Mouse (Mus musculus) liver, embryonic 14.5 days (tissue): ENCODE results near the gene Lhx2. TPM values are rescaled to one million over a fixed set of nuclear protein-coding genes. Genes with fewer than 3 reads are reported as not detected.

Experiments
- ATAC-seq: fragments of 200-750 bp; cut with Nextera tagmentation; 2 replicates; pipeline ENCODE4 v1.8.0; 2017; ENCODE audit warnings: moderate number of reproducible peaks, mild to moderate bottlenecking, moderate library complexity; ENCODE audit not compliant: insufficient read depth
- DNase-seq, 3 experiments: peaks; one replicate each; pipeline ENCODE4 v3.0.0-alpha.2; 2012 to 2013; ENCODE audit warnings: low read depth in 3 of 3, low spot score in 3 of 3
- H3K27ac ChIP-seq: fragments of 300-500 bp; sonication (generic); 2 replicates; pipeline ENCODE4 v1.5.1; 2014; ENCODE audit warnings: moderate library complexity, mild to moderate bottlenecking, control low read depth, inconsistent platforms
- H3K27me3 ChIP-seq: fragments of 300-500 bp; sonication (generic); 2 replicates; pipeline ENCODE4 v1.6.1; 2014; ENCODE audit warnings: mild to moderate bottlenecking, low read length, moderate library complexity; ENCODE audit not compliant: control insufficient read depth, insufficient read depth
- H3K36me3 ChIP-seq: fragments of 300-500 bp; sonication (generic); replicated peaks from 2 replicates; pipeline ENCODE4 v1.6.1; 2014; ENCODE audit warnings: low read depth; ENCODE audit not compliant: control insufficient read depth, insufficient read depth
- H3K4me1 ChIP-seq, 2 experiments: fragments of 200-500 bp in 1 of 2; fragments of 300-500 bp in 1 of 2; sonication (generic) in 1 of 2; replicated peaks; 2 replicates each; pipeline ENCODE4 v1.6.1; 2012 to 2014; ENCODE audit warnings: antibody characterized with exemption in 1 of 2, inconsistent platforms in 1 of 2, low read length in 1 of 2; ENCODE audit not compliant: control insufficient read depth in 2 of 2, insufficient read depth in 2 of 2
- H3K4me2 ChIP-seq: fragments of 300-500 bp; sonication (generic); 2 replicates; pipeline ENCODE4 v1.6.1; 2014; ENCODE audit warnings: low read depth, mild to moderate bottlenecking, control low read depth, moderate library complexity
- H3K4me3 ChIP-seq, 2 experiments: fragments of 200-500 bp in 1 of 2; fragments of 300-500 bp in 1 of 2; sonication (generic) in 1 of 2; 2 replicates each; pipeline ENCODE4 v1.5.1; 2012 to 2014; ENCODE audit warnings: low read depth in 2 of 2, low read length in 2 of 2, mild to moderate bottlenecking in 2 of 2, control low read depth in 1 of 2, inconsistent platforms in 1 of 2, moderate library complexity in 1 of 2; ENCODE audit not compliant: insufficient read depth in 1 of 2
- H3K9ac ChIP-seq: fragments of 300-500 bp; sonication (generic); replicated peaks from 2 replicates; pipeline ENCODE4 v1.6.1; 2014; ENCODE audit warnings: mild to moderate bottlenecking, control low read depth, moderate library complexity
- H3K9me3 ChIP-seq: fragments of 300-500 bp; sonication (generic); 2 replicates; pipeline ENCODE4 v1.6.1; 2016; ENCODE audit warnings: low read length, mixed read lengths; ENCODE audit not compliant: control insufficient read depth
- CTCF ChIP-seq: IDR thresholded peaks from 2 replicates; pipeline ENCODE4 v1.5.1; 2016; ENCODE audit warnings: antibody characterized with exemption, low read depth, control low read depth
- EP300 ChIP-seq: IDR thresholded peaks from 2 replicates; pipeline ENCODE4 v1.6.1; 2016; ENCODE audit warnings: antibody characterized with exemption, low read depth
- WGBS: fragments of 180-500 bp; shearing (Covaris S2); extraction: QIAGEN DNeasy Blood & Tissue Kit; methylation state at CpG from one replicate; pipeline ENCODE4 v1.1.7; 2014; ENCODE audit not compliant: insufficient replicate concordance; 5-methylcytosine and 5-hydroxymethylcytosine counted together
- polyA plus RNA-seq, 2 experiments: library from polyadenylated mRNA; depleted of rRNA in 1 of 2; stranded (reverse) in 1 of 2; unstranded in 1 of 2; fragments of >200 nt; fragmentation: Nextera tagmentation in 1 of 2; extraction: Ambion mirVana in 1 of 2; gene quantifications; 2 replicates each; pipeline versions ENCODE4 v1.2.1 to v1.2.3; 2012 to 2014

Lhx2 gene
- polyA plus RNA-seq, 2 experiments, result 1.4 to 3.0 TPM

GRCm38 (mm10) chr2:38366222-38366621 is 27.1 kb downstream of the Lhx2 start:
- WGBS, result 46% methylated on average over 7 of the region's 7 CpGs
- Histone ChIP-seq H3K4me3 (no peak overlapping the region), H3K4me1 (no peaks in the 10 kb centered on the region), H3K4me2 (no peak overlapping the region), H3K27me3 (peaks cover 71% of the 10 kb centered on the region), H3K27ac (no peak overlapping the region), H3K36me3 (no peaks in the 10 kb centered on the region), H3K9me3 (no peaks in the 10 kb centered on the region), H3K9ac (no peak overlapping the region)
- TF ChIP-seq EP300 (no peak), CTCF (no peak)
- no peak for DNase-seq
- no peak for ATAC-seq

GRCm38 (mm10) chr2:38367023-38367422 is 27.9 kb downstream of the Lhx2 start:
- peaks cover 63% of the 10 kb centered on the region for H3K27me3 ChIP-seq

GRCm38 (mm10) chr2:38367852-38368251 is 28.8 kb downstream of the Lhx2 start:
- H3K36me3 ChIP-seq, result no peaks in the 10 kb centered on the region
- H3K9ac ChIP-seq, result no peak overlapping the region
- no peak overlapping the region for H3K4me2 ChIP-seq
- TF ChIP-seq EP300 (no peak), CTCF (no peak)
- peaks cover 59% of the 10 kb centered on the region for H3K27me3 ChIP-seq
- H3K27ac ChIP-seq, result no peak overlapping the region
- WGBS, result 45% methylated on average over 5 of the region's 5 CpGs
- H3K4me1 ChIP-seq, result no peaks in the 10 kb centered on the region
- ATAC-seq (no peak), DNase-seq (no peak)
- no peak overlapping the region for H3K4me3 ChIP-seq
- H3K9me3 ChIP-seq, result no peaks in the 10 kb centered on the region

More at GRCm38 (mm10) chr2:38367023-38367422, 27.9 kb downstream of the Lhx2 start:
- WGBS, result 14% methylated on average over 9 of the region's 9 CpGs
- no peaks in the 10 kb centered on the region for H3K36me3 ChIP-seq
- DNase-seq (no peak), ATAC-seq (no peak)
- no peak overlapping the region for H3K27ac ChIP-seq
- H3K4me2 ChIP-seq, result no peak overlapping the region
- H3K4me1 ChIP-seq, result no peaks in the 10 kb centered on the region
- TF ChIP-seq EP300, result no peak
- TF ChIP-seq CTCF, result no peak
- H3K4me3 ChIP-seq, result no peak overlapping the region
- no peaks in the 10 kb centered on the region for H3K9me3 ChIP-seq
- no peak overlapping the region for H3K9ac ChIP-seq

GRCm38 (mm10) chr2:38368746-38369330 is 29.8 kb downstream of the Lhx2 start:
- H3K27me3 ChIP-seq, result peaks cover 55% of the 10 kb centered on the region
- H3K4me1 ChIP-seq, result no peaks in the 10 kb centered on the region
- ATAC-seq, result no peak
- DNase-seq, result peak; percentile 24 to 42 (median 37)
- 0 out of 4 replicates have a peak overlapping the region, but pooled peaks have one; percentile 3 to 14 for H3K4me3 ChIP-seq
- 7% methylated on average over 31 of the region's 31 CpGs for WGBS
- H3K4me2 ChIP-seq, result peak overlapping the region; percentile 52
- no peaks in the 10 kb centered on the region for H3K36me3 ChIP-seq
- H3K9ac ChIP-seq, result no peak overlapping the region
- H3K27ac ChIP-seq, result no peak overlapping the region
- TF ChIP-seq CTCF (no peak), EP300 (no peak)
- no peaks in the 10 kb centered on the region for H3K9me3 ChIP-seq

- Histone ChIP-seq H3K27me3 (peaks cover 39% of the 10 kb centered on the region), H3K27ac (no peak overlapping the region), H3K4me2 (no peak overlapping the region), H3K9me3 (no peaks in the 10 kb centered on the region), H3K4me1 (no peaks in the 10 kb centered on the region; a peak in 1 of 4 replicates), H3K9ac (no peak overlapping the region), H3K4me3 (no peak overlapping the region), H3K36me3 (no peaks in the 10 kb centered on the region)
- ATAC-seq, result no peak
- 3% methylated on average over 20 of the region's 20 CpGs for WGBS
- peak in 1 of 3 experiments; percentile 22 for DNase-seq
- TF ChIP-seq CTCF (peak; percentile 96), EP300 (no peak)
These were observed 36.7 kb downstream of the Lhx2 start for GRCm38 (mm10) chr2:38375606-38376304.
